Mouse (Mus musculus): ENCODE measurements around the gene Nuak1.

Gene Nuak1

DNA sequence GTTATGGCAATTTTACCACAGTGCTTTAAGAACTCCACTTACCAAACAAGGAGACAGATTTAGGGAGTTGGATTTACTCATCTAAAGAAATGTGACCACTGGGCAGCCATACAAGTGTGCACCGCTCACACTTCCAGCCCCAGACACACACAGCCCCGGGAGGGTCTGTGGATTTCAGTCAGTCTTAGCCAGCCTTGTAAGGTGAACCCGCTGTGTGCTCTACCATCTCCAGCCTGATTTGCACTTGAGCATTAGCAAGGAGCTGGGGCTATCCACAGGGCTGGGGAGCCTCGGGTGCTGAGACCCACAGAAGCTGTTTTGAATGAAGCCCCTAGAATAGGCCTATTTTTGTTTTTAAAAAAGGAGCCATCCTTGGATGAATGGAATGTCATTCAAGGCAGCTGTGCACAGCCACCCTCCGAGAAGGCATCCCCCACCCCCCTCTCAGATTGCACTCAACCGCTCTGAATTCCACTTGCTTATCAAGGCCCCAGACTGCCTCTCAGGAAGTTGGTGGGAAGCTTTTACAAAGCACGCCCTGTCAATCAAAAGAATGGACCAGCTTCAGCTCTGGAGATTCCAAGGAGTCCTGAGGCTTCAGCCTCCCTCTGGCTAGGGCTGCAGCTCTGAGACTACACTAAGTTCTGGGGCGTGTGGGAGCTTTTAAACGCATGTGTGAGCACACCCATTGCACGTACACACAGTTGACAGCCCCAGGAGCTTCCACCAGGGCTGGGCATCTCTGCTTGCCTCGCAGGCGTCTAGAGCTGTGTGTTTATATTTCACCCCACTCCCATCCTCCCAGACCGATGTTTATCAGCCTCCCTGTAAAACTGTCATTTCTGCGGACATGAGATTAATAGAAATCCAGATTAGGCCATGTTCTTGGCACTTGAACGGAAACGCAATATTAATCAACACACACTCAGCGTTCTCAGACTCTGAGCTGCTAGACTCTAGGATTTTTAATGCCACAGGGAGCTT lies 57.2 kb downstream of the Nuak1 start:
- DNase-seq (ENCODE audit: low read depth, low spot score) = no peak

- DNase-seq (ENCODE audit: low read depth, low spot score) = no peak
Measured at GRCm38 (mm10) chr10:84381276-84381798, 59.1 kb downstream of the Nuak1 start.

DNA sequence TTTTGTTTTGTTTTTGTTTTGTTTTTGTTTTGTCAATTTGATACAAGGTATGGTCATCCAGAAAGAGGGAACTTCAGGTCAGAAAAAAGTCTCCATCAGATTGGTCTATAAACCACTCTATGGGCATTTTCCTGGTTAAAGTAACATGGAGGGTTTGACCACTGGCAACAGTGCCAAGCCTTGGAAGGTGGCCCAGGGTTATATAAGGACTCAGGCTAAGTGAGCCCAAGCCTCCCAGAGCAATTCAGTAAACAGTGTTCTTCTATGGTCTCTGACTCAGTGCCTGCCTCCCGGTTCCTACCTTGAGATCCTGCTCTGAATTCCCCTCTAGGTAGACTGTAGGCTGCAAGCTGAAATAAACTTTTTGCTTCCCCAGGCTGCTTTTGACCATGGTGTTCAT lies 61.0 kb downstream of the Nuak1 start:
- no peak for DNase-seq (ENCODE audit: low read depth, low spot score)

DNA sequence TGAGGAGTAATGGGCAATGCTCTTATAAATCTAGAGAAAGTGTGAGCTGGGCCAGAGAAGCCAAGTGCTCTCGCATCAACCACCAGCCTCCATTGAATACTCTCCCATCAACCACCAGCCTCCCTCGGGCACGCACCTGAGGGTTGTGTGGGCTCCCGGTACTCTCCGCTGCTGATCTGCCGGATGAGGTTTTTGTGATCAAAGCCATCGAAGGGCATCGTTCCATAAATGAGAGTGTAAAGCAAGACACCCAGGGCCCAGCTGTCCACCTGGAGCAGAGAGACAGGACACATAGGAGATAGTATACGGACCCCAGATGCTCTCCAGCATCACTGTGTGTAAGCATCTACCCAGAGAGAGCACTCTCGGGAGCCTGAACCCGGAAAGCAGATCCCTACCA lies 62.4 kb downstream of the Nuak1 start:
- no peak for DNase-seq (ENCODE audit: low read depth, low spot score)

GRCm38 (mm10) chr10:84376346-84376745 lies 64.1 kb downstream of the Nuak1 start:
- DNase-seq (ENCODE audit: low read depth, low spot score) = no peak

- DNase-seq (ENCODE audit: low read depth, low spot score) = no peak
Measured at GRCm38 (mm10) chr10:84374996-84375395, 65.4 kb downstream of the Nuak1 start.

DNA sequence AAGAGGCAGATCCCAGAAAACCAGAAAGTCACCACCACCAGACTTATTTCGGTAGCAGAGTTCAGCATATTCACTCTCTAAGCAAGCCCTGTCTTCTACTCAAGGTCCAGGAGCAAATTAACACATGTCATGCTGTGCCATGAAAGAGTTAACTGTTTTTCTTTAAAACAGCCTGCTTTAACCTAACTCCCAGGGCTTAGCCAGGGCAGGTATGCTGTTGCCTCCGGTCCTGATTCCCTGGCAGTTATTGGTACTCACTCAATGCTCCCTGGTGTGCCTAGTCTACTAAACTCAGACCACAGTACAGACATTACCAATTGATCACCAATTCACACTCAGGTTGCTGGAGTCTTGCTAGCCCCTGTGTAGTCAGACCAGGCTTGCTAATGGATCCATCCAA lies 66.9 kb downstream of the Nuak1 start:
- no peak for DNase-seq (ENCODE audit: low read depth, low spot score)

GRCm38 (mm10) chr10:84372161-84373095 lies 68.0 kb downstream of the Nuak1 start:
- no peak for DNase-seq (ENCODE audit: low read depth, low spot score)

DNA sequence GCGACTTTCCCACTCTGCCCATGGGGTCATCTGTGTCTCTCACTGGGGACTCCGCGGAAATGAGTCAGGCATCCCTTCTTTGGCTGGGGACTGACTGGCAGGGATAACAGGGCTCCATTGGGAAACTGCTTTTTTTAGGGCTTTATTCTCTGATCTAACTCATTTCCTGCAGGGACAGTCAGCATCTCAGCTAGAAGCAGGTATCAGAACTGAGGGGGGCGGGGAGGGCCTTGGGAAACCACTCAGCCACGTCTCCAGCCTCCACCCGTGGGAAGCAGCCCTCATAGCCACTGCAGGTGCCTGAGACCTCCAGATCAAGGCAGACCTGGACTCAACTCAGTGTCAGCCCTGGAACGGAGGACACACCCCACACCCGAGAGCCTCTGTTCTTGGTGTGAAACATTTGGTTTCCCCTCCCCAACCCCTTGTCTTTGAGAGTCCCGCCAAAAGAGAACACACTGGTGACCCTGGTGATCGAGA lies 68.7 kb downstream of the Nuak1 start:
- DNase-seq (ENCODE audit: low read depth, low spot score) = no peak

DNA sequence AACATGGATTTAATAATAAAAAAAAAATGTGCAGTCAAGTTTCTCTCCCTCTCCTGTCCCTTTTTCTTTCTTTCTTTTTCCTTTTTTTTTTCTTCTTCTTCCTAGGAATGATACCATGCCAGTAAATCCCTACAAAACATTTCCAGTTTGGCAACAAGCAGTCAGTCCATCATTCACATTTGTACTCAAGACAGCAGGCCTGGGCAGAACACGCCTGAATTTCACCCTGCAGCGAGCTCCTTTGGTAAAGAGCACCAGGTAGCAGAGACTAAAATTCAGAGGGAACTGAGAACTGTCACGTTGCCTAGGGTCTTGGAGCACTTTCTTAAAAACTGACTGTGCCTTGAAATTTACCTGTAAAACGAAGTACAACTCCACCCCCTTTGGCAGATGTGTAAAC lies 69.2 kb downstream of the Nuak1 start:
- DNase-seq (ENCODE audit: low read depth, low spot score) = no peak

- DNase-seq (ENCODE audit: low read depth, low spot score) = no peak
Measured at GRCm38 (mm10) chr10:84369646-84370314, 70.6 kb downstream of the Nuak1 start.

DNA sequence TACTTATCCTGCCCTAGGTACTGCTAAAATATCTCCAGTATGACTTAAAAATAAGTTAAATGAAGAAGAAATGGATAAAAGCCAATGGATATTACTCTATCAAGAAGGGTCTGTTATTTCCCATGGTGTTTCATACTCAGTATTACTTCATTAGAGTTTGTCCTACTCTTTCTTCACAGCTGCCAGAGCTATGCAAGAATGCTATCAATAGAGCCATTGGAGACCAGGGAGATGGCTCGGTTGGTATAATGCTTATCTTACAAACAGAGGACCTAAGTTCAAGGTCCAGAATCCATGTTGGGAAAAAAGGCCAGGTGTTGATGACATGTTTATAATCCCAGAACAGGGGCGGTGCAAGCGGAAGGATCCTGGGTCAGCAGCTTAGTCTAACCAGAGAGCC lies 72.2 kb downstream of the Nuak1 start:
- no peak for DNase-seq (ENCODE audit: low read depth, low spot score)

- no peak for DNase-seq (ENCODE audit: low read depth, low spot score)
Measured at GRCm38 (mm10) chr10:84365166-84365865, 75.1 kb downstream of the Nuak1 start.

GRCm38 (mm10) chr10:84363833-84364232 lies 76.6 kb downstream of the Nuak1 start:
- DNase-seq (ENCODE audit: low read depth, low spot score) = no peak

- DNase-seq (ENCODE audit: low read depth, low spot score) = no peak
Measured at GRCm38 (mm10) chr10:84360953-84361352, 79.4 kb downstream of the Nuak1 start.

GRCm38 (mm10) chr10:84360391-84360790 lies 80.0 kb downstream of the Nuak1 start:
- no peak for DNase-seq (ENCODE audit: low read depth, low spot score)

- DNase-seq (ENCODE audit: low read depth, low spot score) = no peak
Measured at GRCm38 (mm10) chr10:84358738-84359120, 81.7 kb downstream of the Nuak1 start.

- DNase-seq (ENCODE audit: low read depth, low spot score) = no peak
Measured at GRCm38 (mm10) chr10:84357997-84358737, 82.2 kb downstream of the Nuak1 start.

- DNase-seq (ENCODE audit: low read depth, low spot score) = no peak
Measured at GRCm38 (mm10) chr10:84357593-84357992, 82.8 kb downstream of the Nuak1 start.

DNA sequence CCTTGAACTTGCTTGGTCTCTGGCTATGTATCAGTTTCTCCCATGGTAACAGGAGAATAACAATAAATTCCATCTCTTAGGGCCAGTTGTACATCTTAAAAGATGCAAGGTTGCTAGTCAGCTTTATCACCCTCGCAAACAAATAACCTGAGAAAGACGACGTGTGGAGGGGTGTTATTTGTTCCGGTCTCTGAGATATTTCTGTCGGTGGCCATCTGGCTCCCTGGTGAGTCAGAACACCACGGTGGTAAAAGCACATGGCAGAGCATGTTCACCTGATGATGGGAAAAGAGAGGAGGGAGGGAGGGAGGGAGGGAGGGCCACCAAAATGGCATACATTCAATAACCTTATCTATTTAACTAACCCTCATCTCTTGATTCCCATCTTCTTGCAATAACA lies 86.1 kb downstream of the Nuak1 start:
- DNase-seq (ENCODE audit: low read depth, low spot score) = no peak
